Mouse (Mus musculus): ENCODE measurements around the gene Bcl2l15.

Bcl2l15 gene

DNA sequence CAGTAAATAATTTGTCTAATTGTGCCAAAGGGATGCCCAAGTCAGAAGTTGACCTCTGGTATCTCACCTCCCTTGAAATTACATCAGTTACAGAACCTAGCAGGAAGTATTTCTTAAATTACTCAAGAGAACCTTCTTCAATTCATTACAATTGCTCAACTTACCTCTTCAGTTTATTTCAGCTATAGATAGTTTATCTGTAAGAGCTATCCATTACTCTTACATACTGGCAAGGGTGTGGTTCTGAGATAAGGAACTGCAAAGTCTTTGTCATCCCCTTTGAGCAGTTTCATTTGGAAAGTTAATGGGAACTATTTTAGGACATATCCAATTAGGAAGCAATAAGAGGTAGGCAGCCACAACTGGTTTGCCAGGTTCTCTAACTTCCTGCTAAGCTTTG is at the start of gene Bcl2l15:
Gene Bcl2l15, plus strand, starts transcription at position 176 of the 400 bp plus-strand sequence.
- DNase-seq (ENCODE audit: low read depth, low spot score), result no peak

DNA sequence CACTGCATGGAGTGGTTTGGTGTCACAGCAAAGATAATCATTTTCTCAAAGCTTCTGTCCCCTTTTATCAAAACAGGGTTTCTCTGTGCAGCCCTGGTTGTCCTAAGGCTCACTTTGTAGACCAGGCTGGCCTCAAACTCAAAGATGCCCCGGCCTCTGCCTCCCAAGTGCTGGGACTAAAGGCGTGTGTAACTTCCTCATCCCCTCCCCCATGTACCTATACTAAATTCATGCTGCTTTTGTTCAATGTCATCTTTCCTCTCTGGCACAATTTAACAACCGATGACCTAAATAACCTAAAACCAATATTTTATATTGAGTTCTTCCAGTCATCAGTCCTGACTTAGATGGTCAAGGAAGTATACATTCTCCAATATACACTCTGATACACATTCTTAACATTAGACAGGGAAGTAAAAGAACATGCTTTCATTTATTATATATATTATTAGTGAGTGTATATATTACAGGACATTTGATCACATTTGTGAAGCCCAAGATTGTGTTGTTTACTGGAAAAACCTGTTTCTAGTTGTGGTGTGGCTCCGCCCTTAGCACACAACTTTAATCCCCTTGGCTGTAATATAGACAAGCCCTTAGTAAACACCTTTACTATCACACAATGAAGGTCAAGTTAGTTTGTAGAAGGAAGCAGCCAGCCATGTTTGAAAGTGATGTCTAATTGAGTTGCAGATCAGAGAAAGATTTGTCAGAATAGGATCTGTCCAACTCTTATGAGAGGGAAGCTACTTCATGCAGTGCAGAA is 49.4 kb upstream of the Bcl2l15 start:
- DNase-seq (ENCODE audit: low read depth, low spot score), result no peak

DNA sequence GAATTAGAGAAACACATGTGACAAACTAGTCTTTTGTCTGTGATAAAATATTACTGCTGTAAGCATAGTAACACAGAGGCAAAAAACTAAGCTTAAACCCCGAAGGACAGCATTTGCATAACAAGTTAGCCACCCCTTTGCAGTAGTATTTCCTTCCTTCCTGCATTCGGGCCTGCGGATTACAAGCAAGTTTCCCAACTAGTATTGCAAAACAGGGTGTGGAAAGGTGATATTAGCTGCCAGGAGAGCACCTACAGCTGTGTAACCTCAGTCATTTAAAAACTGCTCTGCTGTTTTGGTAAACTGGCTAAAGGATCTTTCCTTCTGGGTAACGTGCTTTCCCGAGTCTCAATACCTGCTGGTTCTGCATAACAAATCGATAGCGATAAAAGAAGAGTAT is 45.2 kb upstream of the Bcl2l15 start:
- no peak for DNase-seq (ENCODE audit: low read depth, low spot score)

DNA sequence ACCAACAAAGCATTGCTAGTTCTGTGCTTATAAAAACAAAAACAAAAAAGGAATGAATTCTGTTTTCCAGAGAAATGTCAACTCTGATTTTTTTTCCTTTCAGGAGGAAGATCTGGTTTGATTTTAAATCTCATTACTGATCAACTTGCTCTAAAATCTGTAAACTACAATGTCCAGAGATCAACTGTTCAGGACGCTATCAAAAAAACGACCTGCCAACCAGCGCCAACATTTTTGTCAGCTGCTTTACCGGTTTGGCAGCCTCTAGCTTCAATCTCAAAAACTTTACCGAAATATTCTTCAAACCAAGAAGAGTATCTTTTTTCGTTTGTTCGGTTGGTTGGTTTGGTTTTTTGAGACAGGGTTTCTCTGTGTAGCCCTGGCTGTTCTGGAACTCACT is 43.3 kb upstream of the Bcl2l15 start:
- no peak for DNase-seq (ENCODE audit: low read depth, low spot score)

DNA sequence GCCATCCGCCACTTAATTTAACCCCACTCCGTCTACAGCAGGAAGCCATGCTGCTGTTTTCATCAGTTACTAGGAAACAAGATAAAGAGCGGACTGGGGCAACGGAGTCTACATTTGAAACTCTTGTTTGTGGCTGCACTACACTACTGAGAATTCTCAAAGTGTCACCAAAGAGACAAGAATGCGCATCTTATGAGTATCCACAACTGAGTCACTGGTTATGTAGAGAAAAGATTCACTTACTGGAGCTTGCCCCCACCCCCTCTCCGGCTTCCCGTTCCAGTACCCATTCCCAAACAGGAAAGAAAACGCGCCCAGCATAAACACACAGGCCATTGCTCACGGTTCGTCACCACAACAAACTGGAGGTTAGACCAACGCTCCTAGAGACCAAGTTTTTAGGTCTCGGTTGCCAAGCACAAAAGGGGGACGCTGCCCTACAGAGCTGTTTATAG is 42.5 kb upstream of the Bcl2l15 start:
- DNase-seq (ENCODE audit: low read depth, low spot score), result peak; percentile 10

DNA sequence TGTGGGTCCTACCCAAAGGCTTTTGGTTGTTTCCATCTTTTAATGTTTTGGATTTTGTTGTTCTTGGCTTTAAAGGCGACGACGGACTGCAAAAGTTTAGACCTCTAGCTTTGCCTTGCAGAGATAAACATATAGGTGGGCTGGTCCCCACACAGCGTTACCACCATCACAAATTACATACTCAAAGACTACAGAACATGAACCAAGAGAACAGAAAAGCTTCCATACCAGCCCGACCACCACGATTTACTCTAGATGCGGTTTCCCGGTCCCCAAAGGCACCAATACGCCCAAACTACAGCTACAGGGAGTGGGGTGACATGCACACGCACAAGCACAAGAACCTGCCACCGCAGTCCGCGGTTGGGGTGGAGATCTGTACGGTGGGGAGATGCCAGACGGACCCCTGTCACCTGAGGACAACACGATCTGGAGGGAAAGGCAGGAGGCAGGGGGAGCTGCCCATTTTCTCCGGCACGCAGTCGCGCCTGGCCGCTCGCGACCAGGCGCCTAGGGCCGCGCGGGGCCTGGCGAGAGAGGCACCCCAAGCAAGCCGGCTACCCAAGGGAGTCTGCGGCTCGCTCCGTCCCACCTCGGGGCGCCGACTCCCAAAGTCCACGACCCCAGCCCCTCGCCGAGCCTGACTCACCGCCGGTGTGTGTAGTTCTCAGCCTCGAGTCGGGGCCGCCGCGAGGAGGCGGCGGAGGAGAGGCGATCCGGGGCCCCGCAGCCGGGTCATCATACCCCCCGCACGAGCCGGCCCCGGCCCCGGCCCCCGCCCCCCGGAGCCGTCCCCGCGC is 41.9 kb upstream of the Bcl2l15 start:
- DNase-seq (ENCODE audit: low read depth, low spot score), result peak; percentile 20

- peak; percentile 86 for DNase-seq (ENCODE audit: low read depth, low spot score)
Measured at GRCm38 (mm10) chr3:103791230-103792110, 40.9 kb upstream of the Bcl2l15 start, which contains the start of gene Hipk1. Gene Hipk1, minus strand, starts transcription at chr3:103791563.

- DNase-seq (ENCODE audit: low read depth, low spot score), result peak; percentile 32
Measured at GRCm38 (mm10) chr3:103792111-103792406, 40.3 kb upstream of the Bcl2l15 start.

- DNase-seq (ENCODE audit: low read depth, low spot score), result no peak
Measured at GRCm38 (mm10) chr3:103792566-103792965, 39.8 kb upstream of the Bcl2l15 start.

DNA sequence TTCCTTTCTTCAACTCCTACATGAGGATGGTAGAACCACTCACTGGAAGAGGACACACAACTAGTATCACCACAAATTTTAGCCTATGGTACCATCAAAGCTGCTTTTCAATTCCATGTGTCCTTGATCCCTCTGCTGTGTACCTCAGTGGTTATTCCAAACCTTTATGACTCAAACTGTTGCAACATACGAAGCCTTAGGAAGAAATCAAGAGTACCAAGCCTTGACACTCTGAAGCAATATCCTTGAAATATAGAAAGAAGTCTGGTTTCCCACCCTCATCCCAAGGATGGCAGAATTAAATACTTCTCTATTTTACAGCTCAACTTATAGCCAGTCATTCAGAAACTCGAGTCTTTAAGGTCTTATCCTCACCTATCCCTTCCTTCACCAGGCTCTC is 36.0 kb upstream of the Bcl2l15 start:
- no peak for DNase-seq (ENCODE audit: low read depth, low spot score)

DNA sequence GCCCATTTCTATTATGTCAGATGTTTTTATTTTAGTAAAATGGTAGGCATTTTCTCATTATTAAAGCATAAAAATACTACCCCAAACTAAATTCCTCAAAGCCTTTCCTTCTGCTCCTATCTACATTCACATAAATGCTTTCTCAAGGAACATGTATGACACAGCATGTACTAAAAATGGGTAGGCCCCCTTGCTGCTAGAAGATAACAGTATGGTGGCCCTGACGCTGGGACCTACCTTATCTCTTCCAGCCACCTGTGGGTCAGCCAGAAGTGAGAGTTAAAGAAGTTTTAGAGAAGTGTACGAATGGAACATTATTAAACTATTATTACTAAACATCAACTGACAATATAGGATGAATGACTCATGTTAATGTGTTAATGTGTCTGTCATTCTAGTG is 32.9 kb upstream of the Bcl2l15 start:
- DNase-seq (ENCODE audit: low read depth, low spot score), result no peak

- no peak for DNase-seq (ENCODE audit: low read depth, low spot score)
Measured at GRCm38 (mm10) chr3:103801631-103802531, 30.5 kb upstream of the Bcl2l15 start.

GRCm38 (mm10) chr3:103802861-103803260 is 29.5 kb upstream of the Bcl2l15 start:
- no peak for DNase-seq (ENCODE audit: low read depth, low spot score)

GRCm38 (mm10) chr3:103805671-103806070 is 26.7 kb upstream of the Bcl2l15 start:
- DNase-seq (ENCODE audit: low read depth, low spot score), result no peak

- peak; percentile 93 for DNase-seq (ENCODE audit: low read depth, low spot score)
Measured at GRCm38 (mm10) chr3:103808891-103809798, 23.3 kb upstream of the Bcl2l15 start, which contains the start of the genes Dclre1b, Ap4b1 and Gm43064. Gene Dclre1b, minus strand, starts transcription at chr3:103809444. Gene Ap4b1, plus strand, starts transcription at chr3:103809520. Gene Gm43064, plus strand, starts transcription at chr3:103809573.

- no peak for DNase-seq (ENCODE audit: low read depth, low spot score)
Measured at GRCm38 (mm10) chr3:103809799-103810150, 22.6 kb upstream of the Bcl2l15 start.

GRCm38 (mm10) chr3:103810967-103811366 is 21.4 kb upstream of the Bcl2l15 start:
- DNase-seq (ENCODE audit: low read depth, low spot score), result no peak

GRCm38 (mm10) chr3:103827548-103827947 is 4.9 kb upstream of the Bcl2l15 start:
- peak; percentile 37 for DNase-seq (ENCODE audit: low read depth, low spot score)

GRCm38 (mm10) chr3:103829036-103829435 is 3.4 kb upstream of the Bcl2l15 start:
- DNase-seq (ENCODE audit: low read depth, low spot score), result no peak

DNA sequence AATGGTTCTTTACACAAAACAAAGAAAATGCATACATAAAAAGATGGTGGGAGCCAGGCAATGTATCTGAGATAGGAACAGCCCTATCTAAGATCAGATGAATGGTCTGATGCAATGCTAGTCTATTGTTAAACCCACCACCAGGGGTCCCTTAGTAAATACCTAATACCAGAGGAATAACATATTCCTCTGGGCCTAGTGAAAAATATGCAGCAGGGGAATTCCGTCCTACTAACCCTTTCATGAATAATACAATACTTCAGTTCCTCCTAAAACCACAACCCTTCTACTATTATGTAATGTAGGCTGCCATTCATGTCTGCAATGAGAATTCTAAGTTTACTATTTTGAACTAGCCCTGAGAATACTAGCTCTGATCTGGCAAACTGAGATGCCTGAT is 1.7 kb upstream of the Bcl2l15 start:
- peak; percentile 23 for DNase-seq (ENCODE audit: low read depth, low spot score)
